Mouse (Mus musculus) T-helper 17 cell (primary cell): ENCODE measurements around the gene App.

Experiments
- in situ Hi-C, 2 experiments: fragments of 300-600 bp; cut with MboI, MseI; formaldehyde crosslinking; loops; 1 replicate in 1 of 2; 2 replicates in 1 of 2; pipeline ENCODE4 v1.15.1; 2025; ENCODE audit warnings: high pct_unique_total_duplicates in 2 of 2

App gene

GRCm38 (mm10) chr16:85173373-85174081 lies at the start of gene App:
App (minus strand) TSS chr16:85173766.
- in situ Hi-C loops = loop anchor here in 1 of 2 experiments (10.0 kb wide), 1 partner anchor 219 kb away; no protein-coding TSS in a partner anchor

DNA sequence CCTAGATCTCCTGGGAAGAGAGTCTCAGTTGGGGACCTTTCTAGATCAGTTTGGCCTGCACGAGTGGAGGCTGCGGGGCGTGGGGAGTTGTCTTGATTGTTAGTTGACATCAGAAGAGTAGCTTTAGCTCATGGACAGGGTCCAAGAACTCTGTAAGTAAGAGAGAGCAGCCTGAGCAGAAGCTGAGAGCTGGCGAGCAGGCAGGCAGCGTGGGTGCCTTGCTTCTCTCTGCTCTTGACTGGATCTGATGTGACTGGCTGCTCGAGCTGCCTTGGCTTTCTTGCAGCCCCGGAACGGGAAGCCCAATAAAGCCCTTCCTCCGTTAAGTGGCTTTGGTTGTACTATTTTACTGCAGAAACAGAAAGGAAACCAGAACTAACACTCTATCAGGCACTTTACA lies 42.3 kb upstream of the App start:
- in situ Hi-C loops = no loop called here

DNA sequence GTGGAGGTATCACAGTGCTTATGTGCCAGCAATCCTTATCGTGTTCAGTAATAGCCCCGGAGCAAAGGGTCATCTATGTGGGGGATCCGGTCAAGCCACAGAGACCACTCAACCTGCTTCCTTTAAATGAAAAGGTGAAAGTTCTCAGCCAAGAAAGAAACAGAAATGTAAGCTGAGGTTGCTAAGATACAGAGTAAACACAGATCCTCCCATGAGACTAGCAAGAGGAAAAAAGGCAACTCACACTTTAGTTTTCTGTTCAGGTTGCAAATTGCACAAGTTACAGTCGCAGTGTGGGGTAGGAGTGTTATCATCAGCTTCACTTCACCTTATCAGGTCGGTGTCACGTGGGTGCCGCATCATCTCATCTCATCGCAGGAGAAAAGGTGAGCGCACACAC lies 41.6 kb upstream of the App start:
- in situ Hi-C loops = no loop called here

- in situ Hi-C loops = loop anchor here in 1 of 2 experiments (5.0 kb wide), 1 partner anchor 52 kb away; no protein-coding TSS in a partner anchor
These were observed 22.1 kb upstream of the App start for GRCm38 (mm10) chr16:85195622-85196021.

DNA sequence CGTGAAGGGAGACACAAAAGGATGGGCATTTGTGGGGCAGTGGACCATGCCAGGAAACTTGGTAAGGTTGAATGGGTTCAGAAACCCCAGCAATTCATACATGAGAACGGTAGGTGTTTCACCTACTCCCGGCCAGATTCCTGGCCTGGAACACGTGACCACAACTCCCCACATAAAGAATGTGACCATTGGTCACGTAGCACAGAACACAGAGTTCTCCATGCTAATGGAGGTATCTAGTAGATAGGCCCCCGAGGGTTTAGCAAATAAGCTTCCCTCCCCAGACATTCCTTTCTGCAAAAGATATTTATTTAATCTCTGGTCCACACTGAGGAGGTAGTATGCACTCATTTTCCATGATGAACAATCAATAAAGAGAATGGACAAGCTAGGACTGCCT lies 21.6 kb upstream of the App start:
- in situ Hi-C loops = loop anchor here in 1 of 2 experiments (5.0 kb wide), 1 partner anchor 52 kb away; no protein-coding TSS in a partner anchor

- in situ Hi-C loops = no loop called here
These were observed 7.9 kb upstream of the App start for GRCm38 (mm10) chr16:85181502-85181901.

DNA sequence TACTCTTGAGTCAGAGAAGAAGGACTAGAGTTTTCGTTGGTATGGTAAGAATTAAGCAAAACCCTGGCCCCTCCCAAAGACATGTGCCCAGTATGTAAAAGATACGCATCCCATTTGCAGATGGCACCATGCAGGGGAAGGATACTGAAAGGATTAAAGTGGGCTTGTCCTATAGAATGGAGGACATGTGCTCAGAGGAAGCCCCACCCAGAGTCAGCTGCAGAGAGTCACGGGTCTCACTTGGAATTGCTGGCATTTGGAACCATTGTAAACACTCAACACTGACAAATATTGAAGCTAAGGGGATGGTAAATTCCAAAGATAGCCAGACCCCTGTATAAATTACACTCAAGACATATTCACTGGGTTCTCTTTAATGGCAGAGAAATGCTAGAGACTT lies 7.1 kb upstream of the App start:
- in situ Hi-C loops = no loop called here

DNA sequence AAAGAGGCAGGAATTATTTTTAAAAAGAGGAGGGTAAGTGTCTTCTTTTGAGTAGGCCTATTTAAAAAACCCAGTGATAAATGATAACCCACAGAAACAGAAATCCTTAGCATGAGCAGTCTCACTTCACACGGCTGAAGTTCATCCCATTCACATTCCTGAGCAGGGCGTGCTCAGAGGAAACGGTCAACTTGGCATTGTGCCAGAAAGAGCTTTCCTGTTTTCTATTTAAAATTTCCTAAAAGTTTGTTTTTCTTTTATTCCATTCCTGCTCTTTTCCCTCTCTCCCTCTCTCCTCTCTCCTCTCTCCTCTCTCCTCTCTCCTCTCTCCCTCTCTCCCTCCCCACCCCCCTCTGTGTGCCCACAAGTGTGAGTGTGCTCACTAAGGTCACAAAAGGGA lies 3.1 kb upstream of the App start:
- in situ Hi-C loops = loop anchor here in 1 of 2 experiments (10.0 kb wide), 1 partner anchor 222 kb away; no protein-coding TSS in a partner anchor

- in situ Hi-C loops = loop anchor here in 1 of 2 experiments (10.0 kb wide), 1 partner anchor 218 kb away; no protein-coding TSS in a partner anchor
These were observed 794 bp downstream of the App start for GRCm38 (mm10) chr16:85172571-85173372.

DNA sequence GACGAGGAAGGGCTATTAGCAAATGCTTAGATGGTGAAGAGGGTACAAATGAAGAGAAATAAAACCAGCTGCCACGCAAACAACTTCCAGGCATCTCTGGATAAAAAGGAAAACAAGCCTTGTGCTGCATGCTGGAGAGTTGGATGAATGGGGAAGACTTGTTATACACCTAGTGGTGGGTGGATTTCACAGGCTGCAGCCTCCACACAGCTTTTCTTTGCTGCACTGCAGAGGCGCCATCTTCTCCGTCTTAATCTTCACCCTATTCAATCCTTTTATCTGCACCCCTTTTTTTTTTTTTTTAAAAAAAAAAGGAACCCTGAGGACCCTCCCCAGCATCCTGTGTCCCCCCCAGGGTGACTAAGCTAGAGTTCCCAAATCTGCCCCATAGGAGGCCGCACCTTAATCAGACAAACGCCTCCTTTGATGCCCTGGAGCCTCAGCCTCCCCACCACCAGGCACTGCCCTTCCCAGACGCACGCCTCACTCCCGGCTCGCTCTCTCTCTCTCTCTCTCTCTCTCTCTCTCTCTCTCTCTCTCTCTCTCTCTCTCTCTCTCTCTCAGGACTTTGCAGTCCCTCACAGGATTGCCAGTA lies 1.5 kb downstream of the App start:
- in situ Hi-C loops = loop anchor here in 1 of 2 experiments (10.0 kb wide), 1 partner anchor 217 kb away; no protein-coding TSS in a partner anchor

DNA sequence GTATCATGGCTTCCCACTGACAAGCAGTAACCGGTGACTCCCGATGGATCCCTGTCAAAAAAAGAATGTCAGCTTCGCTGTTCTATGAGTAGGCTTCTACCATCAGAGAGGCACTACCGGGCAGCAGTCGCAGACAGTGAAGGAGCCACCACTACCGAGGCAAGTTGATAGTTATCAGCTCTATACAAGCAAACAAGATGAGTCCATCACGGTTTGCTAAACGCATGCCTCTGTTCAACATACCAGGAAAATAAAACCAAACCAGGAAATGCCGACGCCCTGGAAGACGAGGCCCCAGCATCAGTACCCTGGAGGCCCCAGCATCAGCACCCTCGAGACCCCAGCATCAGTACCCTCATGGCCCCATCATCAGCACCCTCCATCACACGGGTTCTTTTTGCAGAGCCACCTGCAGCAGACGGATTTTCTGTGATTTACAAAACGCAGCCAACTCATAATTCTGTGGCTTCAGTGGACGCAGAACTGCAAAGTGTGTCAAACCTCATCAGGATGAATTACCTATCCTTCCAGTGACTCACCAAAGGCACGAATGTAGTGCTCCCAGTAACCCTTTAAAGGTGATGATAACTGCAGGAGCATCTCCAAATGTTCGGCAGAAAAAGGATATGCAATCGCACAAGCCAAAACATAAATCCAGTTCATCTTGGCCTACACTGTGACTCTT lies 2.6 kb downstream of the App start:
- in situ Hi-C loops = loop anchor here in 1 of 2 experiments (10.0 kb wide), 1 partner anchor 216 kb away; no protein-coding TSS in a partner anchor

DNA sequence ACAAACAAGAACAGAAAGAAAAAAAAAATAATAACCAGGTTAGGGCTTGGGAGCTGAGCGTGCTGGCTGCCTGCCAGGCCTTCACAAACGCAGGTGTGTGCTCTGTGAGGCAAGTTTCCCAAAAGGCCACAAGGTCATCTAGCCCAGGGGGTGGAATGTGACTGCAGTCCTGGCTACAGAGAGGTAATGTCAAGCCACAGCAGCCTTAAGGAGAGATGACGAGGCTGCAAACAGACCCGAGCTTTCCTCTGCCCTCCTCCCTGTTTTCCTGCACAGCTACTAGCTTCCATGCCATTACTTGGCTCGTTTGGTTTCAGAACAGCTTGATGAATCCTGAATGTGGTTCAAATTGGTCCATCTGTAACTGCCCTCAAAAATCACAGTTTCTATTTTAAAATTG lies 4.7 kb downstream of the App start:
- in situ Hi-C loops = no loop called here

GRCm38 (mm10) chr16:85166205-85166604 lies 7.4 kb downstream of the App start:
- in situ Hi-C loops = no loop called here

GRCm38 (mm10) chr16:85165631-85166030 lies 7.9 kb downstream of the App start:
- in situ Hi-C loops = no loop called here

- in situ Hi-C loops = no loop called here
These were observed 8.4 kb downstream of the App start for GRCm38 (mm10) chr16:85165177-85165576.

- in situ Hi-C loops = no loop called here
These were observed 10.8 kb downstream of the App start for GRCm38 (mm10) chr16:85162779-85163178.

DNA sequence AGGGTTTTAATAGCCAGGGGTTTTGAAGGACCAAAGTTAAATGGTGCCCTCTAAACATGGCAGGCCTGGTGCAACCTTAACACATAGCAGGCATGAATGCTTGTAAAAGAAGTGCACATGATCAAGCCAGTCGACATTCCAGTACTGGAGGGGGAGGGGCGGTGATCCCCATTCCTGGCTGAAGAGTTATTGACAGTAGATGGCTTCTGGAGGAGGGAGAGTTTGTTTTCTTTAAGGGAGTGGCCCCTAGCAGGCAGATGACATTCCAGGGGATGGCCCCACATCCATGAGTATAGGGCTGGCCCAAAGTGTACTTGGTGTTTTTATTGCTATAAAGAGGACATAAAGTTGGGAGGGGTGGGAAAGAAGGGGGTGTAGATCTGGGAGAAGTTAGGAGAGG lies 13.4 kb downstream of the App start:
- in situ Hi-C loops = no loop called here

- in situ Hi-C loops = no loop called here
These were observed 15.6 kb downstream of the App start for GRCm38 (mm10) chr16:85157796-85158546.

DNA sequence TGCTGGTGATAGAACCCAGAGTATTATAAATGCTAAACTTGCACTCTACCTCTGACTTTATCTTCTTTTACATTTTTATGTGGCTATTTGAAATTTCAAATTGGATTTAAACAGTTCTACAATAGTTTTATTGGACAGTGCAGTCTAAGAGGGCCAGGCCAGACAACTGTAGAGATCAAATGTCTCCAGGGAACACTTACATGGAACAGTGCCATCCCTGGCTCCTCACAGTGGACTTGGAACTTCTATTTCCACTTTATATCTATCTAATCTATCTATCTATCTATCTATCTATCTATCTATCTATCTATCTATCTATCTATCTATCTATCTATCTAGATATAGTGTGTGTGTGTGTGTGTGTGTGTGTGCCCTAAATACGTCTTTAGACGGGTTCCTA lies 16.4 kb downstream of the App start:
- in situ Hi-C loops = no loop called here

DNA sequence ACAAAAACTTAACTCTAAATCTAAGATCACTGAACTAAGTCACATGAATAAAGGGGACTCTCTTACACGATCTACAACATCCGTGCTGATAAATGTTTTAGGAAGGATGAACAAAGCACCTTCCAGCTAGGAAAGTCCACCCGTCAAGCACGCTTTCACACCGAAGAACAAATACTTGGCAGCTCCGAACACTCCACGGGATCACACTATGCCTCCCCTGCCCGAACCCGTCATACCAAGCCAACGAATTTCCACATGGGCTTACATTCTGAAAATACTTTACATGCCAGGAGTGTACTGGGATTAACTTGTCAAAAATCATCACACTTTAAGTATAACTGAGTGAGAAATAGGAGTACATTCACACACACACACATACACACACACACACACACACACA lies 17.7 kb downstream of the App start:
- in situ Hi-C loops = no loop called here

- in situ Hi-C loops = no loop called here
These were observed 21.1 kb downstream of the App start for GRCm38 (mm10) chr16:85152457-85152856.
